In the genomic region with DNA sequence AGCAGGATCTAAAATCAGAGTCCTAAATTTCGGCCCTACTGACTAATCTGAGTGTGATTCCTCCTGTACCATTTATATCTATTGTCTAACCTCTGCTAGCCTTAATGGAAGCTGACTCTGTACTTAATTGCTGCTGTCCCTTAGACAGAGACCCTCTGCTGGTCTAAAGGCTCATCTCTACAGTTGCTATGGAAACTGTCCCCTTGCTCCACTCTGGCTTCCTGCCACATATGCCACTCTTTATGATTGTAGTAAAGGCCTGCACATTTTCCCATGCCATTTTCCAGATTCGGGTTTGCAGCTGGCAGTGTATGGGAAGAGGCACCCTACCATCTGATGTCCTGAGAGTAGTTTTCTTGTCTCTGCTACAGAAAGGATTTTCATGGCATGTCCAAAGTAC, we compare ENCODE assay signal across 14 mouse cellular contexts. TPM values are rescaled to one million over a fixed set of nuclear protein-coding genes. Genes with fewer than 3 reads are reported as not detected.
A peak's percentile ranks its signal among the peaks of the same experiment; 100 is the strongest.
DNase-seq lines count a peak whose midpoint lies in the region; ATAC-seq lines count a peak whose summit lies in the region.
"Had no signal": no experiment of that assay in that cellular context is flagged by ENCODE, and none has a peak within 500 bp of the region (broad histone marks: within the 10 kb centered on the region; RNA-seq: fewer than 3 reads in every experiment).

No protein-coding gene starts in this region.

- no peak overlapping the region for H3K4me3 ChIP-seq in hindbrain, embryonic 12.5 days
- H3K4me3 ChIP-seq in neural tube, embryonic 13.5 days: no peak overlapping the region
- H3K4me3 ChIP-seq: heart, adult 2 months; intestine, embryonic 15.5 days; liver, embryonic 13.5 days had no signal

- 0 out of 2 replicates have a peak, but pooled peaks cover 6% of the 10 kb centered on the region for H3K27me3 ChIP-seq in hindbrain, embryonic 12.5 days
- H3K27me3 ChIP-seq in neural tube, embryonic 13.5 days: 0 out of 2 replicates have a peak, but pooled peaks cover 11% of the 10 kb centered on the region

- H3K36me3 ChIP-seq in hindbrain, embryonic 12.5 days: no peaks in the 10 kb centered on the region
- no peaks in the 10 kb centered on the region for H3K36me3 ChIP-seq in neural tube, embryonic 13.5 days
- H3K36me3 ChIP-seq: intestine, embryonic 15.5 days; liver, embryonic 13.5 days had no signal

- H3K9me3 ChIP-seq in hindbrain, embryonic 12.5 days (replicated peaks): no peaks in the 10 kb centered on the region
- H3K9me3 ChIP-seq in neural tube, embryonic 13.5 days: no peaks in the 10 kb centered on the region
- H3K9me3 ChIP-seq: intestine, embryonic 15.5 days; liver, embryonic 13.5 days had no signal

- H3K4me2 ChIP-seq in hindbrain, embryonic 12.5 days (replicated peaks): no peak overlapping the region
- peak overlapping the region; percentile 89 for H3K4me2 ChIP-seq in neural tube, embryonic 13.5 days
- H3K4me2 ChIP-seq: intestine, embryonic 15.5 days; liver, embryonic 13.5 days had no signal

- H3K4me1 ChIP-seq in hindbrain, embryonic 12.5 days: peaks cover 29% of the 10 kb centered on the region
- H3K4me1 ChIP-seq in neural tube, embryonic 13.5 days (replicated peaks): peaks cover 33% of the 10 kb centered on the region

- 54% methylated on average over 2 of the region's 2 CpGs for WGBS in hindbrain, embryonic 12.5 days
- 35% methylated on average over 2 of the region's 2 CpGs for WGBS in neural tube, embryonic 13.5 days

- peak; percentile 41 to 47 for DNase-seq in cerebellum, postnatal 10 days
- DNase-seq in cerebellum, adult 11 months: no peak
- DNase-seq in cerebellum, postnatal 14 days: peak; percentile 25 to 44
- no peak for DNase-seq in spleen, postnatal 36 days (ENCODE audit: low spot score in 2 of 2)
- no peak for DNase-seq in urinary bladder, postnatal 25 days (ENCODE audit: low spot score)
- DNase-seq: adrenal gland, adult 8-10 months; heart, adult 2 months; heart, postnatal 10 days; liver, embryonic 13.5 days had no signal

- no peak overlapping the region for H3K9ac ChIP-seq in hindbrain, embryonic 12.5 days
- peak overlapping the region; percentile 73; the same call in 1 of the 2 replicates for H3K9ac ChIP-seq in neural tube, embryonic 13.5 days
- H3K9ac ChIP-seq: intestine, embryonic 15.5 days; liver, embryonic 13.5 days had no signal

- peak; percentile 34; the same call in 1 of the 2 replicates for ATAC-seq in hindbrain, embryonic 12.5 days (ENCODE audit: low FRiP score)
- no peak for ATAC-seq in neural tube, embryonic 13.5 days (ENCODE audit: low read depth)
- ATAC-seq: intestine, embryonic 15.5 days; lung, postnatal 0 days had no signal

- peak overlapping the region; percentile 83 for H3K27ac ChIP-seq in hindbrain, embryonic 12.5 days
- peak overlapping the region; percentile 91 for H3K27ac ChIP-seq in neural tube, embryonic 13.5 days (replicated peaks)
- H3K27ac ChIP-seq: heart, adult 2 months; intestine, embryonic 15.5 days; kidney, postnatal 0 days; liver, embryonic 13.5 days had no signal

RNA-seq across cellular contexts. Expression of gene Map1a, which starts 1.6 kb away (rescaled TPM):
- polyA plus RNA-seq in hindbrain, embryonic 12.5 days (2016; fragmentation: Nextera tagmentation; extraction: Ambion mirVana): 10.4 and 14.6 TPM in 2 replicates
- polyA plus RNA-seq in neural tube, embryonic 13.5 days (2015; fragmentation: Nextera tagmentation; extraction: Ambion mirVana): 17.6 and 21.8 TPM in 2 replicates

RNA-seq across cellular contexts. Expression of gene Trp53bp1, which starts 16.6 kb away (rescaled TPM):
- 207 and 211 TPM in 2 replicates for polyA plus RNA-seq in hindbrain, embryonic 12.5 days (2016; fragmentation: Nextera tagmentation; extraction: Ambion mirVana)
- 151 and 181 TPM in 2 replicates for polyA plus RNA-seq in neural tube, embryonic 13.5 days (2015; fragmentation: Nextera tagmentation; extraction: Ambion mirVana)

Comparison
In these comparisons a context has a peak if more than half of its experiments do, and no peak if none do; other contexts are left out.
1. DNase-seq: peak in cerebellum, postnatal 10 days (2 of 2) and cerebellum, postnatal 14 days (2 of 2); none in cerebellum, adult 11 months (single experiment), spleen, postnatal 36 days (0 of 2) and urinary bladder, postnatal 25 days (single experiment).